Mouse (Mus musculus) heart, postnatal 4 days (tissue): ENCODE results near the gene Nkx2-2. TPM values are rescaled to one million over a fixed set of nuclear protein-coding genes. Genes with fewer than 3 reads are reported as not detected.
"Not testable (repeated sequence)": the region's sequence is repeated elsewhere in the genome, so short reads cannot be mapped to it uniquely, and the experiment has no call there.

Experiments used
- DNase-seq: peaks from one replicate; pipeline ENCODE4 v3.0.0; 2021
- total RNA-seq, 2 experiments: library from RNA; stranded (reverse); gene quantifications; 2 replicates each; pipeline ENCODE4 v1.2.3; 2021

The Nkx2-2 gene
- total RNA-seq, 2 experiments from 2014 or later, result not detected

- no peak for DNase-seq
Observed at GRCm38 (mm10) chr2:147181304-147181665, 12.8 kb downstream of the Nkx2-2 start.

- DNase-seq, result no peak
Observed at GRCm38 (mm10) chr2:147180649-147181303, 13.3 kb downstream of the Nkx2-2 start.

- peak; percentile 79 for DNase-seq
Observed at GRCm38 (mm10) chr2:147178091-147179059, 15.7 kb downstream of the Nkx2-2 start.

- peak; percentile 87 for DNase-seq
Observed at GRCm38 (mm10) chr2:147177672-147178071, 16.4 kb downstream of the Nkx2-2 start.

GRCm38 (mm10) chr2:147175296-147175695, 18.7 kb downstream of the Nkx2-2 start:
- no peak for DNase-seq

GRCm38 (mm10) chr2:147173751-147174150, 20.3 kb downstream of the Nkx2-2 start:
- no peak for DNase-seq

GRCm38 (mm10) chr2:147170538-147170937, 23.5 kb downstream of the Nkx2-2 start:
- DNase-seq, result not testable (repeated sequence)

- no peak for DNase-seq
Observed at GRCm38 (mm10) chr2:147165863-147166262, 28.2 kb downstream of the Nkx2-2 start.

GRCm38 (mm10) chr2:147165376-147165775, 28.7 kb downstream of the Nkx2-2 start:
- DNase-seq, result no peak

GRCm38 (mm10) chr2:147152543-147152942, 41.5 kb downstream of the Nkx2-2 start:
- no peak for DNase-seq

Other genes with a start within 250 kb of the Nkx2-2 start
- gene Xrn2, start 181.2 kb downstream of the Nkx2-2 start, total RNA-seq, result 10 to 100 TPM; 49.7 to 56.8 TPM
- gene Nkx2-4, start 108.8 kb downstream of the Nkx2-2 start, total RNA-seq, result not detected
- gene Pax1, start 167.7 kb upstream of the Nkx2-2 start, total RNA-seq, result not detected